Mouse (Mus musculus): Measurements from ENCODE around the gene Krt78. TPM values are rescaled to one million over a fixed set of nuclear protein-coding genes. Genes with fewer than 3 reads are reported as not detected.

Krt78 gene
- polyA plus RNA-seq, 1 experiment, result 0.94 TPM

- Histone ChIP-seq H3K36me3 (ENCODE audit: control insufficient read depth, insufficient read depth, low read length) (no peaks in the 10 kb centered on the region), H3K27ac (ENCODE audit: control insufficient read depth, insufficient read depth, low read length) (no peak overlapping the region), H3K4me3 (ENCODE audit: control insufficient read depth, insufficient read depth, low read length) (no peak overlapping the region), H3K4me1 (replicated peaks; ENCODE audit: control insufficient read depth, insufficient read depth, low read length) (no peaks in the 10 kb centered on the region), H3K27me3 (ENCODE audit: control insufficient read depth, insufficient read depth, low read length) (no peaks in the 10 kb centered on the region)
- no peak for DNase-seq
- 89% methylated on average over 5 of the region's 5 CpGs for WGBS
- TF ChIP-seq POLR2A (IDR thresholded peaks at IDR 0.05; ENCODE audit: control insufficient read depth, extremely low read depth, insufficient read depth, low read length, poor library complexity) (no peak), CTCF (IDR thresholded peaks at IDR 0.05; ENCODE audit: borderline replicate concordance, control insufficient read depth, extremely low read depth, insufficient read depth, low read length, poor library complexity) (no peak)
Measured at GRCm38 (mm10) chr15:101904849-101905248, 49.2 kb downstream of the Krt78 start.

- no peak overlapping the region for H3K27ac ChIP-seq (ENCODE audit: control insufficient read depth, insufficient read depth, low read length)
- H3K4me3 ChIP-seq (ENCODE audit: control insufficient read depth, insufficient read depth, low read length), result no peak overlapping the region
- no peaks in the 10 kb centered on the region for H3K36me3 ChIP-seq (ENCODE audit: control insufficient read depth, insufficient read depth, low read length)
- no peaks in the 10 kb centered on the region for H3K27me3 ChIP-seq (ENCODE audit: control insufficient read depth, insufficient read depth, low read length)
- no peaks in the 10 kb centered on the region for H3K4me1 ChIP-seq (replicated peaks; ENCODE audit: control insufficient read depth, insufficient read depth, low read length)
- TF ChIP-seq POLR2A (IDR thresholded peaks at IDR 0.05; ENCODE audit: control insufficient read depth, extremely low read depth, insufficient read depth, low read length, poor library complexity) (no peak), CTCF (IDR thresholded peaks at IDR 0.05; ENCODE audit: borderline replicate concordance, control insufficient read depth, extremely low read depth, insufficient read depth, low read length, poor library complexity) (no peak)
- WGBS, result 72% methylated on average over 12 of the region's 12 CpGs
- no peak for DNase-seq
Measured at GRCm38 (mm10) chr15:101902171-101903149, 51.6 kb downstream of the Krt78 start.

Other genes with a start within 250 kb of the Krt78 start
- gene Krt5, start 241.4 kb downstream of the Krt78 start, polyA plus RNA-seq (2012; rRNA removed), result 154 and 184 TPM in 2 replicates
- 1.5 and 2.0 TPM in 2 replicates for gene Krt71, start 211.2 kb downstream of the Krt78 start, polyA plus RNA-seq (2012; rRNA removed)
- gene Krt72, start 167.8 kb downstream of the Krt78 start, polyA plus RNA-seq (2012; rRNA removed), result 0.08 and 0.34 TPM in 2 replicates
- 0.56 and 0.61 TPM in 2 replicates for gene Krt73, start 151.9 kb downstream of the Krt78 start, polyA plus RNA-seq (2012; rRNA removed)
- gene Krt2, start 136.1 kb downstream of the Krt78 start, polyA plus RNA-seq (2012; rRNA removed), result 0.16 TPM in 1 of 2 replicates, not detected in the other
- gene Krt1, start 103.5 kb downstream of the Krt78 start, polyA plus RNA-seq (2012; rRNA removed), result 1.1 and 1.7 TPM in 2 replicates
- gene Krt77, start 84.6 kb downstream of the Krt78 start, polyA plus RNA-seq (2012; rRNA removed), result 2.6 and 2.7 TPM in 2 replicates
- gene Krt76, start 61.4 kb downstream of the Krt78 start, polyA plus RNA-seq (2012; rRNA removed), result 0.93 and 1.3 TPM in 2 replicates
- 1.1 TPM in 2 replicates for gene Krt4, start 29.6 kb downstream of the Krt78 start, polyA plus RNA-seq (2012; rRNA removed)
- 1.7 and 1.8 TPM in 2 replicates for gene Krt79, start 14.0 kb downstream of the Krt78 start, polyA plus RNA-seq (2012; rRNA removed)
- 220 and 270 TPM in 2 replicates for gene Krt8, start 50.2 kb upstream of the Krt78 start, polyA plus RNA-seq (2012; rRNA removed)
- 197 and 219 TPM in 2 replicates for gene Krt18, start 73.9 kb upstream of the Krt78 start, polyA plus RNA-seq (2012; rRNA removed)
- gene Eif4b, start 119.5 kb upstream of the Krt78 start, polyA plus RNA-seq (2012; rRNA removed), result 99.3 and 108 TPM in 2 replicates
- 15.9 and 26.4 TPM in 2 replicates for gene Tns2, start 146.1 kb upstream of the Krt78 start, polyA plus RNA-seq (2012; rRNA removed)
- gene Spryd3, start 181.9 kb upstream of the Krt78 start, polyA plus RNA-seq (2012; rRNA removed), result 40.8 and 43.1 TPM in 2 replicates
- 17.8 and 30.2 TPM in 2 replicates for gene Igfbp6, start 190.1 kb upstream of the Krt78 start, polyA plus RNA-seq (2012; rRNA removed)
- 3.8 and 4.1 TPM in 2 replicates for gene Soat2, start 196.2 kb upstream of the Krt78 start, polyA plus RNA-seq (2012; rRNA removed)
- 69.6 and 71.9 TPM in 2 replicates for gene Zfp740, start 249.0 kb upstream of the Krt78 start, polyA plus RNA-seq (2012; rRNA removed)

Measured in thymus, adult 2 months (tissue).